Mouse (Mus musculus): Measurements from ENCODE around the gene Atrnl1. TPM values are rescaled to one million over a fixed set of nuclear protein-coding genes. Genes with fewer than 3 reads are reported as not detected.

The Atrnl1 gene
- 100 to 1,000 TPM in 1 of 2 experiments, 10 to 100 TPM in 1; 99.0 to 112 TPM for total RNA-seq (2021)
- long read RNA-seq, experiment 1, full-length matches to known transcripts = 1 of 15 reads
- long read RNA-seq, experiment 1, partial matches to known transcripts = 3 of 15 reads
- long read RNA-seq, experiment 1, other reads (novel, unspliced or antisense) = 11 of 15 reads
- long read RNA-seq, experiment 2, partial matches to known transcripts = 2 of 14 reads
- long read RNA-seq, experiment 2, other reads (novel, unspliced or antisense) = 12 of 14 reads

DNA sequence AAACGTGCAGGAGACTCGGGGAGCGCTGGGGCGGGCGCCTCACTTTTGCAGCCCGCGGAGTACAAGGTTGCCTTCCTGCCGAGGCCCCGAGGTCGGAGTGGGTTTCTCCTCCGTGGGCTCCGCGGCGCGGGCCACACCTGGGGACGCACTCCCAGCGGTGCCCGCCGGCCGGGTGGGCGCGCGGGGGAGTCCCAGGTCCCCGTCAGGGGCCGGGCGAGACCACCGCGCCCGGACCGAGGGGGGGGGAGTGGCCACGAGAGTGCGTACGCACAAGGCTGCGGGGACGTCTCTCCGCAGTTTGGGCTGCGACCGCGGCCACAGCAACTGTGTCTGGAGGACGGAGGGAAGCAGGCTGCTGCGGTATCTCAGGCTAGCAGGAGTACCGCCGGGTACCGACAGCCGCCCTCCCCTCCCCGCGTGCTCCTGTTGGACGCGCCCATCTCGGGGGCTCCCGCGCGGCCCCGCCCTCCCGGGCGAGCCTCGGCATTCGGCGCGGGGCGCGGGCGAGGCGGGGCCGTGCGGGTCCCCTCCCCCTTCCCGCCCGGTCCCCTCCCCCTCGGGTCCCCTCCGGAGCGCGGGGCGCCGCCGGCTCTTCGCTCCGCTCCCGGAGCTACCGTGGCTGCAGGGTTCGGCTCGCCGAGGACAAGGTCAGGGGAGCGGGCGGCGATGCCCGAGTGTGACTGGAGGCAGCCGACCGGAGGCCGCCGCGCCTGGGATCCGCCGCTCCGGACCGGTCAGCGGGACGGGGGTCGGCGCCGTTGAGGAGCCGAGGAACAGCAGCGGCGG lies at the start of gene Atrnl1:
Gene Atrnl1 (plus strand): TSS at position 559 of the 786 bp plus-strand sequence.
- peak; percentile 73 to 87 for DNase-seq (ENCODE audit: low spot score in 2 of 2)

DNA sequence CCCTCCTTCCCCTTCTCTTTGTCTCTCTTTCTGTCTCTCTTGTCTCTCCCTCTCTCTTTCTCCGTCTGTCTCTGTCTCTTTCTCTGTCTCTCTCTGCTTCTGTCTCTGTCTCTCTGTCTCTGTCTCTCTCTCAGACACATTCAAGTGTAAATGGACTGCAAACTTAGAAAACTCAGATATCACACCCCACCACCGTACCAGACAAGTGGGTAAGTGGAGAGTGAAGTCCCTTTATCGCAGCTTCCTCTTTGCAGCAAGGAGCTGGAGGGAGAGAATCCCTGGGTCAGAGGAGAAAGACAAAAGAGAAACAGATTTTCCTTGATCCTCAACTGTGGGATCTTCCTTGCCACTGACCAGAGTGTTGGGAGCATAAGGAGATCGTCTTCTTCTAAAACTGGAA lies 49.3 kb upstream of the Atrnl1 start:
- no peak for DNase-seq (ENCODE audit: low spot score in 2 of 2)

GRCm38 (mm10) chr19:57569040-57569439 lies 41.8 kb upstream of the Atrnl1 start:
- DNase-seq (ENCODE audit: low spot score in 2 of 2) = no peak

GRCm38 (mm10) chr19:57572360-57573237 lies 38.2 kb upstream of the Atrnl1 start:
- peak; percentile 32 to 60 for DNase-seq (ENCODE audit: low spot score in 2 of 2)

DNA sequence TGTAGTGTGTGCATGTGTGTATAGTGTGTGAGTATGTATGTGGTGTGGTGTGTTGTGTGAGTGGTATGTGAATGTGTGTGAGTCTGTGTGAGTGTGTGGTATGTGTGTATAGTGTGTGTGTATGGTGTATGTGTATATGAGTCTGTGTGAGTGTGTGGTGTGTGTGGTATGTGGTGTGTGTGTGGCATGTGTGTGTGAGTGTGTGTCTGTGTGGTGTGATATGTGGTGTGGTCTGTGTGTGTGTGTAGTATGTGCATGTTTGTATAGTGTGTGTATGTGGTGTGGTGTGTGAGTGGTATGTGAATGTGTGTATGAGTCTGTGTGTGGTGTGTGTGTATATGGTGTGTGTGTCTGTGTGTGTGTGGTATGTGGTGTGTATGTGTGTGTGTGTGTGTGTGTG lies 37.4 kb upstream of the Atrnl1 start:
- DNase-seq (ENCODE audit: low spot score in 2 of 2) = no peak

- no peak for DNase-seq (ENCODE audit: low spot score in 2 of 2)
Measured at GRCm38 (mm10) chr19:57575027-57575426, 35.8 kb upstream of the Atrnl1 start.

GRCm38 (mm10) chr19:57576836-57577235 lies 34.0 kb upstream of the Atrnl1 start:
- no peak for DNase-seq (ENCODE audit: low spot score in 2 of 2)

GRCm38 (mm10) chr19:57577256-57577655 lies 33.6 kb upstream of the Atrnl1 start:
- DNase-seq (ENCODE audit: low spot score in 2 of 2) = peak in 1 of 2 experiments; percentile 8

- DNase-seq (ENCODE audit: low spot score in 2 of 2) = peak; percentile 57 to 63
Measured at GRCm38 (mm10) chr19:57580962-57581361, 29.9 kb upstream of the Atrnl1 start.

GRCm38 (mm10) chr19:57585231-57585792 lies 25.5 kb upstream of the Atrnl1 start:
- no peak for DNase-seq (ENCODE audit: low spot score in 2 of 2)

DNA sequence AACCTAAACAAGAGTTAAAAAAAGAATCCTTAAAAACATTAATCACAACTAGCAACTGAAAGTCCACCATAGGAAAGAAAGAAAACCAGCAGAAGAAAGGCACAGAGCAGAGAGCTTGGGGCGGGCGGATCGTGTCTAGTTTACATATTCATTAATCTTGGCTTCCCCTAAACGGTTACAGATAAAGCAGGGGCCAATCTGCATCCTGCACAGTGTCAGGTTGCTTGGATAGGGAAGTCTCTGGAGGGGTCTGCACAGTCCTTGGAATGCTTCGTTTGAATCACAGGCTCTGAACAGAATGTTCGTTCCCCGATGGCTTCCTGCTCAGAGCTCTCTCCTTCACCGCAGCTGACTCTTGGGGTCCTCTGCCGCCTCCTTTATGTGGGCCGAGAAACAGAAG lies 24.7 kb upstream of the Atrnl1 start:
- DNase-seq (ENCODE audit: low spot score in 2 of 2) = no peak

DNA sequence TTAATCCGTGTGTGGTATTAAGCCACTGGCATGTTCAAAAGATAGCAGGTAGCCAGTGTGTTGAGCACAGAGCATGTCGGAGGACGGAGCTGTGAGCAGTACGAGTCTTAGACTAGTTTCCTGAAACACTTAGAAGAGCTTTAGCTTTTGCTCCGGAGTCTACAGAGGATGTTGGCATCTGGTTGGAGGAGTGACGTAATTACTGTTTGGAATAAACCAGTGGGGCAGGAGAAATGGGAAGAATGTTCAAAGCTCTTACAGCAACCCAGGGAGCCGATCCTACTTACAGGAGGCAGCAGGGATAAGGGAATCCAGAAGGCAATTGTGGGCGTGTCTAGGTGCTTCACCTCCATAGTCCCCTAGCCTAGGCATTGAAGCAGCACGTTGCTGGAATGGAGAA lies 21.3 kb upstream of the Atrnl1 start:
- DNase-seq (ENCODE audit: low spot score in 2 of 2) = no peak

DNA sequence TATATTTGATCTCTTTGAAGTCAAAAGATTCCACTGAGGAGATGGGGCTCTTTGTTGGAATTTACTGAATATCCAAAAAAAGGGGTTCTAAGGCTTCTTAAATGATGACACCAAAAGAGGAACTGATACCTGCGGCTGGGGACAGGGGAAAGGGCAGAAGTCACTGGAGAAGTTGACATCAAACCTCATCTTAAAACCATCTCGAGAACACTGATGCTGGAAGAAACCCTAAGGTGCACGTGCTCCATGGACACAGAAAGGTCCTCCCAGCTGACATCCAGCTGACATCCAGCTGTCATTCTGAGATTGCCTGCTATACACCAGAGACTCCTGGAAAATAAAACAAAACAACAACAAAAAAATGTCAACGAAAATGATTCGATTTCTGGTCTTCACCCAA lies 19.9 kb upstream of the Atrnl1 start:
- DNase-seq (ENCODE audit: low spot score in 2 of 2) = no peak

DNA sequence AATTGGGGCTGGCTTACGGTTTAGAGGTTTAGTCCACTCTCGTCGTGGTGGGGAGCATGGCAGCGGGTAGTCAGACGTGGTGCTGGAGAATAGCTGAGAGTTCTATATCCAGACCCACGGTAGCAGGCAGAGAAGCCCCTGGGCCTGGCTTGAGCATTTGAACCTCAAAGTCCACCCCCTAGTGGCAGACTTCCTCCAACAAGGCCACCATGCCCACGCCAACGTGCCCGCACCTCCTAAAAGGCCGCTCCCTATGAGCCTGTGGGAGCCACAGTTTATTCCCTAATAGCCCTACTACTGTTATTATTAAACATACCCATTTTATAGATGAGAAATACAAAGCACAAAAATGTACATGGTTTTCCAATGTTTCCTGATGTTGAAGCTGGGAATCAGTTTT lies 19.2 kb upstream of the Atrnl1 start:
- DNase-seq (ENCODE audit: low spot score in 2 of 2) = no peak

DNA sequence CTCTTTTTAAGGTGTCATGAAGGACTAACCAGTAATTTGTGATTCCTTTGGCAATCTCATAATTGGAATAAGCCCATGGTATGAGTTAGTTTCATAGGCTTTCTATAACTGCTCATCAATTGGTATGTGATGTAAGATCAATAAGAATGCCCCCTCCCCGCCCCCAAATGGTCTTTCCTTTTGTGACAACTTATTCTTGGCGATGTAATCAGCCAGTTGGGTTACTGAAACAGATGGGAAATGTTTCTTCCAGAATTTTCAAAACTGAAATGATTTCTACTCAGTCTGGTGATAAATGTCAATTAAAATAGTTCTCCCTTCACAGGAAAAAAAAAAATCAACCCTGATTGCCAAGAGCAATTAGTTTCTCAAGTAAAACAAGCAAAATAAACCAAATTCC lies 18.5 kb upstream of the Atrnl1 start:
- DNase-seq (ENCODE audit: low spot score in 2 of 2) = no peak

DNA sequence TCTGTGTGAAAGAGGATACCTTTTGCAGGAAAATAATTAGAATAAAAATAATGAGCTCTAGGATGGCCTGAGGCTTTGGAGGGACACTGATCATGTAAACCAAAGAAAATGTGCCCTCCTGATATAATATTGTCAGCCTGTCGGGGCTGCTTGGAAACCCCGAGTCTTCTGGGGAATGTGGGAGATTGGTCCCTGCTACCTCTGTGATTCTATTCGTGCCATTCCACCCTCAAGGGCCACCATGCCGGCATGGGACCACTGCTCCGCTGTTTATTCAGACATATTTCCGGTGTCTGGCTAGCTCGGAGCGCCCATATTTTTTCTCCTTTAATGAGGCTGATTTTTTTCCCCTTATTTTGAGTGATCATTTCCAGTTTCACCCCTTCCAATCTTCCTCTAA lies 11.7 kb upstream of the Atrnl1 start:
- no peak for DNase-seq (ENCODE audit: low spot score in 2 of 2)

DNA sequence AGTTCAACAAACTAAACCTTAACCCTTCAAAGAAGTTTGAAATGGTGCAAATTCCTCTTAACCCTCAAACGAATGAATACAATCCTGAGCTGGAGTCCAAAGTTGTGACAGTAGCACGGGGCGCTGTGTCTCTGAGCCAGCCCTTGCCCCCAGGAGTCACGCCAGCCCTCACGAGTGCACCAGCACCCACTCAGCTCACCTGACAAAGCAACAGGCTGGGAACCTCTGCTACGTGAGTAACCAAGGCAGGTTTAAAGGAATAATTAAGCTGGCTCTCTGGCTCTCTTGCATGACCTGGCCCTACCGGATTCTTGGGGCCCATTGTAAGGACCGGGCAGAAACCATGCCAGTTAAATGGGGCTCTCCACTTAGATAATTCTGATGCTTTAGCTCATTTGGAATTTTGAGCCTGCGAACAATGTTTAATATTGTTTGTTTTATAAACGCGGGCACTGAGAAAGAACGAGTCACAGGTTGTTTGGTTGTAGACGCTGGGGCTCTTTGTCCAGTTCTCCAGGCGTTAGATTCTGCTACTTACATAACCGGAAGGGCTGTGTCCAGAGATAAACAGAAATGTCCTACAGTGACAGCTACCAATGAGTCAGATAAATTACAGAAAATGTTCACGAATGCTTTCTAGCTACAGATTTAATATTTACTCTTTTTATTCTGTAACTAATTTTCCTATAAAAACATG lies 10.5 kb upstream of the Atrnl1 start:
- no peak for DNase-seq (ENCODE audit: low spot score in 2 of 2)

GRCm38 (mm10) chr19:57600930-57601328 lies 9.9 kb upstream of the Atrnl1 start:
- DNase-seq (ENCODE audit: low spot score in 2 of 2) = no peak

GRCm38 (mm10) chr19:57603593-57603992 lies 7.2 kb upstream of the Atrnl1 start:
- no peak for DNase-seq (ENCODE audit: low spot score in 2 of 2)

- DNase-seq (ENCODE audit: low spot score in 2 of 2) = no peak
Measured at GRCm38 (mm10) chr19:57605941-57606340, 4.9 kb upstream of the Atrnl1 start.

DNA sequence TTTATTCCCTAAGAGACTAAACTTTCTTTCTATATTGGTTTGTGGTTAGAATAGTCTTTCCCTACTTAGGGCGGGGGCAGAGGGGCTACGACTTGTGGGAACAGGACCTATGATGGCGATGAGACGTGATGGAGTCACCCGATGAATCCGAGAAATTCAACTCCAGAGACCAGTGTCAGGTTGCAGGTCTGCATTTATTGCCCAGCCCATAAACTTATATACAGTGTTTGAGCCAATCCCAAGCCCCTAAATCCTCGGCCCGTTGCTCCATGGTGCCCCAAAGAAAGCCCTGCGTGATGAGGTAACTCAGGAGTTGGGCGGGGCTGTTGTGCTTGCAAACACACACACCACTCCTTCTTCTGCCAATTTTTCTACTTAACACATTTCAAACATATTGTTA lies 4.5 kb upstream of the Atrnl1 start:
- no peak for DNase-seq (ENCODE audit: low spot score in 2 of 2)

Measured in left cerebral cortex, adult 18-20 months (tissue).